Mouse (Mus musculus) kidney, postnatal 10 days (tissue): Measurements from ENCODE around the gene H2afb3.
"Not testable (repeated sequence)": the region's sequence is repeated elsewhere in the genome, so short reads cannot be mapped to it uniquely, and the experiment has no call there.

Experiments
- DNase-seq: peaks from one replicate; pipeline ENCODE4 v3.0.0; 2021; ENCODE audit warnings: mixed read lengths

Gene H2afb3

DNA sequence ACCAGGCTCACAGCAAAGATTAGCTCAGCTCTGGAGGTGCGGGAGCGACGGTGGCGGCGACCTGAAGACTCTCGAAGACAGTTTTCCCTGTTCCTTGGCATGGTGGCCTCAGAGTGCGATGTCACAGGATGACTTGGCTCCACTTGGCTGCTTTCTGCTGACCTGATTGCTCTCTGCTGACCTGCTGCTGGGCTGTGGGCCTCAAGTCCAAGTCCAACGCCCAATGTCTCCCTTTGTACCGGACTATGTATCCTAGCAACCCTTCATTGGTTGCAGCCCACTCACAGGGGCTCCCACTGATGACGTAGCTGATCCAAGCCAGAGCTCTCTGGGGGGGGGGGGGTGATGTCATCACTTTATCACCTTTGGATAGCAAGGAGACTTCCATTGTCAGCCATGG is at the start of gene H2afb3:
H2afb3 (minus strand) TSS at position 101 of the 400 bp plus-strand sequence.
- not testable (repeated sequence) for DNase-seq

DNA sequence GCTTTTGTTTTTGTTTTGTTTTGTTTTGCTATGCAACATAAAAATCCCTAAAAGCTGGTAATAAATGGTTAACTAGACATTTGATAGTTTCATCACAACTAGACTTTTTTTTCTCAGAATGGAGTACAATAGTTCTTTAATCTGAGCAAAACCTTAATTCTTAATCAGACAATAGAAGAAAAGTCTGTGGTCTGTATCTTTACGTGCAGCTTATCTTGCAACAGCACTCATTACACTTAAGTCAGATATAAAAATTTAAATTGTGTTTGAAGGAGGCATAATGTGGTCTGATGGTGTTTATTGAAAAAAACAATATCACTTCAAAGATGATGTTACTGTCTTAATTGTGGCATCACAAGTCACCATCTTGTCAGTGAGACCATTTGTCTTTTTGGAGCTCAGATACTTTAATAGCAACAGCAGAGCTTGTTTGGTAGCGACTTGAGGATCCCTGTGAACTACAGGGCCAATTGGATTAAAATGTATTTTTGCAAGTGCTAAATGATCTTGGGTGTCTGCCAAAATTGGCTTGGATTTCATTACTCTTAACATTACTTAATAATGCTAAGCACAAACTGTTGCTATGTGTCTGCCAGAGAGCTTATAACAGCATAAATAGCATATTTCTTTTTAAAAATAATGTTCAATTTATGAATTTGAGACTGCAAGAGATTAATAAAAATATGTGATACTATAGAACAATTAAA is 11.3 kb downstream of the H2afb3 start:
- DNase-seq, result no peak

DNA sequence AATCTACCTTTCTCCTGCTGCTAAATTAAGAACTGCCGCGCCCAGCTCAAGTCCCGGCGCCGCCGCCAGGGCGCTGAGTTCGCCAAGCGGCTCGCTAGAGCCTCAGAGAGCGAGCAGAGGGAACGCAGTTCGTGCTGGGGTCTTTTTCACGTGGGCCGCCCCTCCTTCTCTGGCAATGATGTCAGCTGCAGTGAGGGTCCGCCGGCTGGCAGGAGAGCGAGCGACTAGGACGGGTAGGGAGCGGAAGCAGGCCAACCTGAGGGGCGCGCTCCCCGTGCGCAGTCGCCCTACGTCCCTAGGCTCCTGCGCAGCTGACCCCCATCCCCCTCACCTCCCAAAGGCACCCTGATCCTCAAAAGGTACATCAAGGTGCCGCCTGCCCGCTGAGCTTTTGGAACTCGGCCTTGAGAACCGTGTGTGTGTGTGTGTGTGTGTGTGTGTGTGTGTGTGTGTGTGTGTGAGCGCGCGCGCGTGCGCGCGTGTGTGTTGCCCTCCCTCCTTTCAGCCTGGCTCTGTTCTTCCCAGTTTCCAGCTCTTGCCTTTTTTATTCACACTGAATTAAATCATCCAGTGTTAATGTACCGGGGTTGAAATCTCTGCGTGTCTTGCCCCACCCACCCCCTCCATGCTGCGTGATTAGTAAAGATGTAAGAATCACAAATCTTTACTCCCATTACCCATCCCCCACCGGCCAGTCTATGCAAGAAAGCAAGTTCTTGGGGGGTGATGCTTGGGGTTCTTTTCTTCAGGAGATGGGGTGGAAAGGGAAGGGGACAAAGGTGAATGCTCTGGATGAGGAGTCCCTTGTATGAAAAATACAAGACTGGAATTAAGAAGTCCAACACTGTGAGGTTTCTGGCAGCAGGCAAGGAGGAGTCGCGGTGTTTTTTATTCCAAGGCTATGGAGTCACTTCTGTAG is 19.8 kb downstream of the H2afb3 start:
- peak; percentile 5 for DNase-seq

DNA sequence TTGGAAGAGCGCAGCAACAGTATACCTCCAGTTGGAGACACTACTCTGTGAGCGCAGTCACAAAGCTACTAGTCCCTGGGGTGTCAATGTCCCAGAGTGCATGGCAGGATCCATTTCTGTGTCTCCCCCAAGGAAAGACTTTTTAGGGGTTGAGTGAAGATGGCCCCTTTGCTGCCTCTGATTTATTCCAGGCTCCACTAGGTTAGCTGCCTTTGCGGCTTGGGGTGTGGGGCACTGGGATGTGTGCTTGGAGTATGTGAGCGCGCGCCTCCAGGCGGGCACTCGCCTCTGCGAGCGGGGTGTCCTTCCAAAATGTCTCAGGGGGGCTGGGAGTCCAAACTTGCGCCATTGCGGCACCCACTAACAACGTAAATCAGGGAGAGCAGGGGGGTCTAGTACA is 21.2 kb downstream of the H2afb3 start:
- no peak for DNase-seq

DNA sequence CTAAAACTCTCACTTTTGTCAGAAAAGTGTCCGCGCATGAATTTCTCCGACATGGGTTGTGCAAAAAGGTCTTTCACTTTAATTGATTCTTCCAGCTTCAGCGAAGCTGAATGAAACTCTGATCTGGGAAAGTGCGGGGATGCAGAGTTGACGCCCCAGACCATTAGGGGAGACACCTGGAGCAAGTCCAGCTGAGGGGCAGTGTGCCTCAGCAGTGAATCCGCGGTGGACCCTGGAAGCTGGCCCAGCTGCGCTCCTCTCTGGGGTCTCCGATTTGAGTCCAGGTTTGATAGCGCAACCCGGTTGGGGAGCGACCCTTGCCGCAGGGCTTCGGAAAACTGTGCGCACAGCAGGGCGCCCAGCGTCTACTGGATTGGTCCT is 22.0 kb downstream of the H2afb3 start:
- no peak for DNase-seq

DNA sequence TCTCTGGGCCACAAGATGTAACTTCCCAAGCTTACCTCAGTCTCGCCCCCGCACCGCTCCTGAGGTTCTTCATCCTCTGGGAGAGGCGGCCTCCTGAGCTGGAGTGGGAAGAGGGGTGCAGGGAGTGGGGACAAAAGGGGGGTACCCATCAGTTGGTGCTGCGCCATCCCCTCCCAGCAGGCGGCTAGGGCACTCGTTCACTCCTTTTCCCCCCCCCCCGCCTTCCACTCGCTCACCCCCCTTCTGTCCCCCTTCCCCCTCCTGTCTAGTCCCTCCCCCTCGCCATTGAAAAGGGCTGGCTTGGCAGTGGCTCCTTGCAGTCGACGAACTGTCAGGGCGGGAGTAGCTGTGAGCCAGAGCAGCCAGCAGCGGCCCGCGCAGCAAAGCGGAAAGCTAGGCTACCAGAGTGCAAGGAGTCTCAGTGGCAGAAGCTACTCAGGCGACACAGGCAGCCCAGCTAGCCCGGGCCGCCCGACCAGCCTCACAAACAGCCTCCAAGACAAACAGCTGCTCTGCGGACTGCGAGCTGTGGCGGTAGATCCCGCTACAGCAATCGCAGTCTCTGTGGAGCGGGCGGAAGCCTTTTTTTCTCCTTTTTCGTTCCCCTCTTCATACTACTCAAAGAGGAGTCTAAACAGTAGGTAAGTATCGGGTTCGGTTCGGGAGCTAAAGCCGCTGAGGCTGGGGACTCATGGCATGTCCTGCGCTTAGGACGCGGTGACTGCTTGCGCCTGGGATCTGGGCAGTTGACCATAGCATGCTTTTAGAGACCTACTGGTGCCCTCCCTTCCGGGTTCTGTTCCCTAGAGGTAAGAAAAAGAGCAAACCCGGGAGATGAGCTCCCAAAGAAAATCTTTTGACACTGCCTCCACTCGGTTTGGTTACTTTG is 22.6 kb downstream of the H2afb3 start, which contains the start of gene Pcdh11x:
Pcdh11x (plus strand) TSS at position 249 of the 889 bp plus-strand sequence.
- peak; percentile 34 for DNase-seq

DNA sequence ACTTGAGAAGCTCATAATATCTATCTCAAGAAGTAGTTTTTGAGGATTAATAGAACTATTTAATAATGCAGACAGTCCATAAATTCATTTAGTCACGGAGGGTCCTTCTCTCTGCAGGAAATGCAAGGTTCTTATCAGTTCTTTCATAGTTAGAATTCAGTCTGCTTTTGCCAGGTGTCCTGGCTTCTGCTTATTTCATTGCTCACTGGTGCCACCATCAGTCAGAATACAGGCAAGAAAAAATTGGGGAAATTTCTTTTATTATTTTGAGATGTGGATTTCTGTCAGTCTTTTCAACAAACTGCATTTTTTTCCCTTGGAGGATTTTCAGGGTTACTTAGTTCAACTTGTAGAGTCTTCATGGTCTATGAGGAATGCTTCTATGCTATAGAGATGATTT is 25.4 kb downstream of the H2afb3 start:
- no peak for DNase-seq

DNA sequence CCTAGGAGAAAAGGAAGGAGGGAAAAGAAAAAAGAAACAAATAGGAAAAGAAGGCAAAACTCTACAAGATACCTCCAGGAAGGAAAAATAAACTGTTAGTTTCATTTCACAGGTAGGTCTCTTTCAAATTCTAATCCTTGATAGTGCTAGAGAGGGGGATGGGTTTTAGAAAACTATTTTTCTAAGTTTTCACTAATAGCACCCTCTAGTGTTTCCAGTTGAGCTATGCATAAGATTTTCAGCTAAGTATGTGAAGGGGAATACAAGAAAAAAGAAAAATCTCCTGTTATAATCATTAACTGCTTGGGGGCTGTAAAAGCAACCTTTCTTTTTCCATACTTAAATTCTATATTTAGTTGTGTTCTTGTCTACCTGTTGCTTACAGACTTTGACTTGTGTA is 27.4 kb downstream of the H2afb3 start:
- no peak for DNase-seq
